In genomic region chr15:78930192-78930706, GRCm38 (mm10) we compare ENCODE assay signal across 26 mouse cellular contexts. TPM values are rescaled to one million over a fixed set of nuclear protein-coding genes. Genes with fewer than 3 reads are reported as not detected.
DNase-seq lines count a peak whose midpoint lies in the region; ATAC-seq and TF ChIP-seq lines count a peak whose summit lies in the region.
"Had no signal": no experiment of that assay in that cellular context is flagged by ENCODE, and none has a peak within 500 bp of the region (broad histone marks: within the 10 kb centered on the region; RNA-seq: fewer than 3 reads in every experiment).

No protein-coding gene starts in this region.

- no peak overlapping the region for H3K9ac ChIP-seq in forebrain, embryonic 11.5 days (ENCODE audit: low read length)
- H3K9ac ChIP-seq in forebrain, postnatal 0 days, result no peak overlapping the region
- no peak overlapping the region for H3K9ac ChIP-seq in liver, embryonic 15.5 days
- H3K9ac ChIP-seq: forebrain, embryonic 12.5 days; heart, embryonic 13.5 days; hindbrain, embryonic 14.5 days; limb, embryonic 13.5 days; midbrain, embryonic 13.5 days had no signal

- no peak overlapping the region for H3K4me3 ChIP-seq in forebrain, embryonic 11.5 days (ENCODE audit: low read depth, low read length)
- H3K4me3 ChIP-seq in forebrain, postnatal 0 days (ENCODE audit: low read depth, low read length), result no peak overlapping the region
- H3K4me3 ChIP-seq in liver, embryonic 15.5 days (replicated peaks), result no peak overlapping the region
- H3K4me3 ChIP-seq: erythroblast, embryonic 14.5 days; forebrain, embryonic 12.5 days; heart, embryonic 13.5 days; limb, embryonic 13.5 days; midbrain, embryonic 13.5 days had no signal

- WGBS in forebrain, embryonic 11.5 days, result 94% methylated on average over 6 of the region's 6 CpGs
- 96% methylated on average over 6 of the region's 6 CpGs for WGBS in forebrain, postnatal 0 days
- WGBS in liver, embryonic 15.5 days (ENCODE audit: insufficient replicate concordance), result 86% methylated on average over 6 of the region's 6 CpGs

- H3K4me2 ChIP-seq in forebrain, embryonic 11.5 days (ENCODE audit: low read depth, low read length, severe bottlenecking), result no peak overlapping the region
- H3K4me2 ChIP-seq in forebrain, postnatal 0 days (ENCODE audit: low read depth), result no peak overlapping the region
- H3K4me2 ChIP-seq in liver, embryonic 15.5 days, result no peak overlapping the region
- H3K4me2 ChIP-seq: forebrain, embryonic 12.5 days; heart, embryonic 13.5 days; hindbrain, embryonic 14.5 days; midbrain, embryonic 13.5 days had no signal

- TF ChIP-seq CTCF in forebrain, postnatal 0 days (IDR thresholded peaks at IDR 0.05; ENCODE audit: low read depth), result no peak

- H3K27ac ChIP-seq in forebrain, embryonic 11.5 days (ENCODE audit: low read depth, low read length), result no peak overlapping the region
- H3K27ac ChIP-seq in forebrain, postnatal 0 days (ENCODE audit: low read depth, low read length), result no peak overlapping the region
- peak overlapping the region; percentile 56; the same call in 1 of the 2 replicates for H3K27ac ChIP-seq in liver, embryonic 15.5 days (replicated peaks)
- H3K27ac ChIP-seq: forebrain, embryonic 12.5 days; hindbrain, embryonic 14.5 days; macrophage; midbrain, embryonic 13.5 days had no signal

- peak; percentile 41 for DNase-seq in forebrain, embryonic 11.5 days (ENCODE audit: low spot score)
- DNase-seq in forebrain, postnatal 0 days, result no peak
- DNase-seq in 3T3-L1 (ENCODE audit: low read depth, low spot score) (peak; percentile 61), MN1 (ENCODE audit: low spot score) (peak; percentile 69)
- DNase-seq in urinary bladder, adult 2 months (ENCODE audit: low spot score), result no peak
- no peak for DNase-seq in right cerebral cortex, adult 2 months (ENCODE audit: low spot score in 2 of 2)
- no peak for DNase-seq in cerebellum, postnatal 36 days
- DNase-seq: adrenal gland, postnatal 25 days; cerebellum, adult 2 months; cerebellum, postnatal 14 days; gastrocnemius, postnatal 10 days; heart, postnatal 10 days; kidney, adult 9 months; kidney, postnatal 10 days; lung, adult 2 months; lung, postnatal 10 days; right cerebral cortex, adult 18-20 months had no signal

- H3K9me3 ChIP-seq in forebrain, embryonic 11.5 days (ENCODE audit: control insufficient read depth, low read length), result no peaks in the 10 kb centered on the region
- H3K9me3 ChIP-seq in forebrain, postnatal 0 days (ENCODE audit: low read length), result no peaks in the 10 kb centered on the region
- no peaks in the 10 kb centered on the region for H3K9me3 ChIP-seq in liver, embryonic 15.5 days (replicated peaks)
- H3K9me3 ChIP-seq: forebrain, embryonic 12.5 days; heart, embryonic 13.5 days; limb, embryonic 13.5 days; midbrain, embryonic 13.5 days had no signal

- H3K4me1 ChIP-seq in forebrain, embryonic 11.5 days (replicated peaks; ENCODE audit: control insufficient read depth, insufficient read depth, low read length), result peaks cover 22% of the 10 kb centered on the region
- 0 out of 2 replicates have a peak, but pooled peaks cover 9% of the 10 kb centered on the region for H3K4me1 ChIP-seq in forebrain, postnatal 0 days (ENCODE audit: insufficient read depth)
- peaks cover 73% of the 10 kb centered on the region for H3K4me1 ChIP-seq in liver, embryonic 15.5 days (replicated peaks)

- no peak for ATAC-seq in forebrain, embryonic 11.5 days (replicated peaks; ENCODE audit: low FRiP score)
- ATAC-seq in forebrain, postnatal 0 days, result no peak
- no peak for ATAC-seq in liver, embryonic 15.5 days (ENCODE audit: insufficient read depth)
- ATAC-seq: intestine, postnatal 0 days; midbrain, embryonic 13.5 days had no signal

- peaks cover 4% of the 10 kb centered on the region; the same call in 1 of the 2 replicates for H3K27me3 ChIP-seq in forebrain, embryonic 11.5 days (ENCODE audit: control insufficient read depth, insufficient read depth, low read length)
- H3K27me3 ChIP-seq in forebrain, postnatal 0 days (ENCODE audit: insufficient read depth, low read length), result no peaks in the 10 kb centered on the region
- H3K27me3 ChIP-seq in liver, embryonic 15.5 days, result no peaks in the 10 kb centered on the region
- H3K27me3 ChIP-seq: heart, embryonic 13.5 days; limb, embryonic 13.5 days had no signal

- H3K36me3 ChIP-seq in forebrain, embryonic 11.5 days (ENCODE audit: control insufficient read depth, insufficient read depth, low read length), result no peaks in the 10 kb centered on the region
- no peaks in the 10 kb centered on the region for H3K36me3 ChIP-seq in forebrain, postnatal 0 days (ENCODE audit: insufficient read depth)
- H3K36me3 ChIP-seq in liver, embryonic 15.5 days (replicated peaks), result peaks cover 10% of the 10 kb centered on the region; the same call in 1 of the 2 replicates
- H3K36me3 ChIP-seq: forebrain, embryonic 12.5 days; midbrain, embryonic 13.5 days had no signal

RNA-seq across cellular contexts. Expression of gene Lgals1, which starts 3.7 kb away (rescaled TPM):
- 279 and 319 TPM in 2 replicates for polyA plus RNA-seq in forebrain, embryonic 11.5 days (2014; fragmentation: Nextera tagmentation; extraction: Ambion mirVana)
- 31.8 and 43.6 TPM in 2 replicates for total RNA-seq in forebrain, postnatal 0 days (2014; rRNA removed)
- polyA plus RNA-seq in forebrain, postnatal 0 days (2015; fragmentation: Nextera tagmentation; extraction: Ambion mirVana), result 63.2 and 99.4 TPM in 2 replicates
- polyA plus RNA-seq in liver, embryonic 15.5 days (2015; fragmentation: Nextera tagmentation; extraction: Ambion mirVana), result 315 and 397 TPM in 2 replicates
- polyA plus RNA-seq in urinary bladder, adult 2 months (2012; rRNA removed), result 979 and 1,151 TPM in 2 replicates

RNA-seq across cellular contexts. Expression of gene Nol12, which starts 4.5 kb away (rescaled TPM):
- polyA plus RNA-seq in forebrain, embryonic 11.5 days (2014; fragmentation: Nextera tagmentation; extraction: Ambion mirVana), result 56.8 and 62.6 TPM in 2 replicates
- 11.2 and 17.6 TPM in 2 replicates for total RNA-seq in forebrain, postnatal 0 days (2014; rRNA removed)
- polyA plus RNA-seq in forebrain, postnatal 0 days (2015; fragmentation: Nextera tagmentation; extraction: Ambion mirVana), result 60.3 and 64.2 TPM in 2 replicates
- 24.5 and 26.2 TPM in 2 replicates for polyA plus RNA-seq in liver, embryonic 15.5 days (2015; fragmentation: Nextera tagmentation; extraction: Ambion mirVana)
- polyA plus RNA-seq in urinary bladder, adult 2 months (2012; rRNA removed), result 26.5 and 30.7 TPM in 2 replicates

RNA-seq across cellular contexts. Expression of gene Pdxp, which starts 16.5 kb away (rescaled TPM):
- polyA plus RNA-seq in forebrain, embryonic 11.5 days (2014; fragmentation: Nextera tagmentation; extraction: Ambion mirVana), result 37.2 and 49.2 TPM in 2 replicates
- total RNA-seq in forebrain, postnatal 0 days (2014; rRNA removed), result 263 and 283 TPM in 2 replicates
- polyA plus RNA-seq in forebrain, postnatal 0 days (2015; fragmentation: Nextera tagmentation; extraction: Ambion mirVana), result 174 and 175 TPM in 2 replicates
- polyA plus RNA-seq in liver, embryonic 15.5 days (2015; fragmentation: Nextera tagmentation; extraction: Ambion mirVana), result 5.4 and 5.6 TPM in 2 replicates
- polyA plus RNA-seq in urinary bladder, adult 2 months (2012; rRNA removed), result 2.4 and 3.8 TPM in 2 replicates

RNA-seq across cellular contexts. Expression of gene Triobp, which starts 17.3 kb away (rescaled TPM):
- polyA plus RNA-seq in forebrain, embryonic 11.5 days (2014; fragmentation: Nextera tagmentation; extraction: Ambion mirVana), result 55.9 and 60.1 TPM in 2 replicates
- total RNA-seq in forebrain, postnatal 0 days (2014; rRNA removed), result 36.7 and 40.5 TPM in 2 replicates
- 25.1 and 30.5 TPM in 2 replicates for polyA plus RNA-seq in forebrain, postnatal 0 days (2015; fragmentation: Nextera tagmentation; extraction: Ambion mirVana)
- polyA plus RNA-seq in liver, embryonic 15.5 days (2015; fragmentation: Nextera tagmentation; extraction: Ambion mirVana), result 20.2 and 21.2 TPM in 2 replicates
- polyA plus RNA-seq in urinary bladder, adult 2 months (2012; rRNA removed), result 47.1 and 57.9 TPM in 2 replicates

RNA-seq across cellular contexts. Expression of gene Sh3bp1, which starts 30.7 kb away (rescaled TPM):
- 15.8 and 17.3 TPM in 2 replicates for polyA plus RNA-seq in forebrain, embryonic 11.5 days (2014; fragmentation: Nextera tagmentation; extraction: Ambion mirVana)
- total RNA-seq in forebrain, postnatal 0 days (2014; rRNA removed), result 2.0 and 6.4 TPM in 2 replicates
- 3.3 and 4.3 TPM in 2 replicates for polyA plus RNA-seq in forebrain, postnatal 0 days (2015; fragmentation: Nextera tagmentation; extraction: Ambion mirVana)
- polyA plus RNA-seq in liver, embryonic 15.5 days (2015; fragmentation: Nextera tagmentation; extraction: Ambion mirVana), result 14.4 and 15.3 TPM in 2 replicates
- polyA plus RNA-seq in urinary bladder, adult 2 months (2012; rRNA removed), result 34.6 and 35.1 TPM in 2 replicates

Comparison
In these comparisons a context has a peak if more than half of its experiments do, and no peak if none do; other contexts are left out.
1. DNase-seq: peak in forebrain, embryonic 11.5 days (single experiment), 3T3-L1 (single experiment) and MN1 (single experiment); none in forebrain, postnatal 0 days (single experiment), urinary bladder, adult 2 months (single experiment), right cerebral cortex, adult 2 months (0 of 2) and cerebellum, postnatal 36 days (0 of 2).